10 mouse cellular contexts compared by ENCODE assay signal in genomic region chr10:117630176-117630575, GRCm38 (mm10). TPM values are rescaled to one million over a fixed set of nuclear protein-coding genes. Genes with fewer than 3 reads are reported as not detected.
DNase-seq lines count a peak whose midpoint lies in the region; ATAC-seq and TF ChIP-seq lines count a peak whose summit lies in the region.
"Had no signal": no experiment of that assay in that cellular context is flagged by ENCODE, and none has a peak within 500 bp of the region (broad histone marks: within the 10 kb centered on the region; RNA-seq: fewer than 3 reads in every experiment).

No protein-coding gene starts in this region.

- H3K36me3 ChIP-seq in heart, embryonic 16.5 days (ENCODE audit: control insufficient read depth, insufficient read depth), result no peaks in the 10 kb centered on the region
- H3K36me3 ChIP-seq in spleen, adult 2 months (ENCODE audit: control insufficient read depth, insufficient read depth, low read length), result peaks cover 1% of the 10 kb centered on the region; the same call in 1 of the 2 replicates
- H3K36me3 ChIP-seq in limb, embryonic 14.5 days (ENCODE audit: control insufficient read depth, insufficient read depth, low read length), result no peaks in the 10 kb centered on the region

- H3K4me2 ChIP-seq in heart, embryonic 16.5 days (ENCODE audit: low read depth, low read length), result peak overlapping the region; percentile 97; the same call in 1 of the 2 replicates
- peak overlapping the region; percentile 89 for H3K4me2 ChIP-seq in limb, embryonic 14.5 days (replicated peaks; ENCODE audit: low read depth, low read length, severe bottlenecking)

- H3K4me3 ChIP-seq in heart, embryonic 16.5 days (ENCODE audit: low read length), result peak overlapping the region; percentile 71; the same call in 1 of the 2 replicates
- peak overlapping the region; percentile 32; the same call in 1 of the 2 replicates for H3K4me3 ChIP-seq in spleen, adult 2 months (ENCODE audit: extremely low read depth, insufficient read depth, insufficient read length)
- peak overlapping the region; percentile 63 for H3K4me3 ChIP-seq in limb, embryonic 14.5 days (replicated peaks; ENCODE audit: low read length)

- DNase-seq in heart, adult 8-10 months (ENCODE audit: low spot score), result no peak
- DNase-seq in spleen, adult 2 months (ENCODE audit: low read depth in 1 of 2, low spot score in 2 of 2), result no peak
- DNase-seq in spleen, postnatal 36 days (ENCODE audit: low spot score in 2 of 2), result no peak
- DNase-seq in limb, embryonic 14.5 days (ENCODE audit: low spot score), result no peak
- no peak for DNase-seq in frontal cortex, postnatal 36 days (ENCODE audit: low spot score in 2 of 2)
- DNase-seq in adrenal gland, adult 8-10 months, result no peak
- no peak for DNase-seq in thymus, postnatal 0 days (ENCODE audit: low spot score)
- DNase-seq: adrenal gland, adult 2 months; left cerebral cortex, postnatal 4 days had no signal

- H3K4me1 ChIP-seq in heart, embryonic 16.5 days (ENCODE audit: control insufficient read depth, insufficient read depth, low read length), result peaks cover 9% of the 10 kb centered on the region
- peaks cover 16% of the 10 kb centered on the region for H3K4me1 ChIP-seq in spleen, adult 2 months (ENCODE audit: control insufficient read depth, insufficient read depth, insufficient read length)
- peaks cover 8% of the 10 kb centered on the region; the same call in 1 of the 2 replicates for H3K4me1 ChIP-seq in limb, embryonic 14.5 days (ENCODE audit: control insufficient read depth, insufficient read depth, low read length)

- H3K27ac ChIP-seq in heart, embryonic 16.5 days (ENCODE audit: low read length), result no peak overlapping the region
- H3K27ac ChIP-seq in spleen, adult 2 months (ENCODE audit: insufficient read depth, low read length), result no peak overlapping the region
- no peak overlapping the region for H3K27ac ChIP-seq in limb, embryonic 14.5 days (replicated peaks; ENCODE audit: low read depth, low read length)

- H3K27me3 ChIP-seq in heart, embryonic 16.5 days (ENCODE audit: control insufficient read depth, insufficient read depth, low read length), result peaks cover 41% of the 10 kb centered on the region
- no peaks in the 10 kb centered on the region for H3K27me3 ChIP-seq in spleen, adult 2 months (ENCODE audit: control insufficient read depth, insufficient read depth, low read length)
- peaks cover 7% of the 10 kb centered on the region; the same call in 1 of the 2 replicates for H3K27me3 ChIP-seq in limb, embryonic 14.5 days (ENCODE audit: control insufficient read depth, insufficient read depth, low read length)

- no peak for ATAC-seq in heart, embryonic 16.5 days (replicated peaks; ENCODE audit: extremely low read depth, insufficient read depth, low FRiP score)
- ATAC-seq in limb, embryonic 14.5 days (ENCODE audit: low FRiP score, low read depth), result no peak

- no peak for TF ChIP-seq POLR2A in spleen, adult 2 months (IDR thresholded peaks at IDR 0.05; ENCODE audit: low read depth, low read length)
- TF ChIP-seq POLR2A in limb, embryonic 14.5 days (IDR thresholded peaks at IDR 0.05; ENCODE audit: borderline replicate concordance, extremely low read depth, insufficient read depth, insufficient read length), result no peak

- TF ChIP-seq CTCF in spleen, adult 2 months (IDR thresholded peaks at IDR 0.05; ENCODE audit: extremely low read depth, insufficient read depth, insufficient read length, insufficient replicate concordance), result no peak

- 24% methylated on average over 8 of the region's 8 CpGs for WGBS in heart, embryonic 16.5 days
- 25% methylated on average over 8 of the region's 8 CpGs for WGBS in spleen, adult 2 months
- 26% methylated on average over 8 of the region's 8 CpGs for WGBS in limb, embryonic 14.5 days

- no peaks in the 10 kb centered on the region for H3K9me3 ChIP-seq in heart, embryonic 16.5 days (replicated peaks; ENCODE audit: control insufficient read depth, low read length)
- H3K9me3 ChIP-seq in limb, embryonic 14.5 days (ENCODE audit: control insufficient read depth, low read length), result no peaks in the 10 kb centered on the region

- H3K9ac ChIP-seq in heart, embryonic 16.5 days (ENCODE audit: low read length), result no peak overlapping the region
- H3K9ac ChIP-seq in limb, embryonic 14.5 days (ENCODE audit: low read depth, low read length, severe bottlenecking), result no peak overlapping the region

RNA-seq across cellular contexts. Expression of gene Cpm, which starts 0.9 kb away (rescaled TPM):
- polyA plus RNA-seq in heart, embryonic 16.5 days (2015; fragmentation: Nextera tagmentation; extraction: Ambion mirVana), result 3.7 and 8.3 TPM in 2 replicates
- total RNA-seq in heart, adult 8-10 months (2022), result 1 to 10 TPM; 2.8 to 3.8 (median 3.4) TPM
- polyA plus RNA-seq in spleen, adult 2 months (2012; rRNA removed), result 10.1 and 19.0 TPM in 2 replicates
- 24.4 and 28.2 TPM in 2 replicates for polyA plus RNA-seq in limb, embryonic 14.5 days (2012; rRNA removed)
- 41.6 and 44.5 TPM in 2 replicates for polyA plus RNA-seq in limb, embryonic 14.5 days (2014; fragmentation: Nextera tagmentation; extraction: Ambion mirVana)
- 10 to 100 TPM; 19.9 to 44.3 (median 31.5) TPM for total RNA-seq in adrenal gland, adult 8-10 months (2022)
- 3.0 and 3.5 TPM in 2 replicates for polyA plus RNA-seq in thymus, postnatal 0 days (2015; fragmentation: Nextera tagmentation; extraction: Ambion mirVana)
